Comparison of ENCODE assay signal across 18 mouse cellular contexts in genomic region chr3:103496083-103496482, GRCm38 (mm10).
A peak's percentile ranks its signal among the peaks of the same experiment; 100 is the strongest.
DNase-seq lines count a peak whose midpoint lies in the region; TF ChIP-seq lines count a peak whose summit lies in the region.
"Had no signal": no experiment of that assay in that cellular context is flagged by ENCODE, and none has a peak within 500 bp of the region (broad histone marks: within the 10 kb centered on the region; RNA-seq: fewer than 3 reads in every experiment).

No protein-coding gene starts in this region.

- no peak for DNase-seq in left cerebral cortex, adult 2 months (ENCODE audit: extremely low spot score in 1 of 2, low spot score in 2 of 2)
- no peak for DNase-seq in left cerebral cortex, postnatal 36 days (ENCODE audit: low spot score in 2 of 2)
- peak; percentile 20 for DNase-seq in testis, postnatal 10 days (ENCODE audit: low spot score)
- DNase-seq in testis, postnatal 14 days (ENCODE audit: low spot score): no peak
- DNase-seq in telencephalon, adult 2 months (ENCODE audit: low read depth, low spot score): peak; percentile 24
- DNase-seq in cerebellum, postnatal 14 days: no peak
- DNase-seq: adrenal gland, adult 2 months; adrenal gland, postnatal 14 days; cerebellum, adult 11-12 months; cerebellum, adult 8-10 months; cerebellum, postnatal 10 days; gastrocnemius, postnatal 25 days had no signal

- no peak overlapping the region for H3K4me3 ChIP-seq in left cerebral cortex, adult 2 months
- H3K4me3 ChIP-seq: forebrain, embryonic 10.5 days; forebrain, embryonic 13.5 days; heart, adult 2 months; heart, embryonic 10.5 days; heart, embryonic 13.5 days; hindbrain, embryonic 13.5 days had no signal

- intact Hi-C loops in left cerebral cortex, adult 2 months (cut with DNase I): no loop called here
- intact Hi-C loops in left cerebral cortex, postnatal 36 days (cut with DNase I): no loop called here

- H3K27ac ChIP-seq in left cerebral cortex, adult 2 months: peak overlapping the region; percentile 53; the same call in 1 of the 2 replicates
- H3K27ac ChIP-seq: forebrain, embryonic 10.5 days; forebrain, embryonic 13.5 days; heart, adult 2 months; heart, embryonic 10.5 days; heart, embryonic 13.5 days; hindbrain, embryonic 13.5 days had no signal

- no peak for TF ChIP-seq CTCF in left cerebral cortex, adult 2 months (IDR thresholded peaks at IDR 0.05)

Comparison
In these comparisons a context has a peak if more than half of its experiments do, and no peak if none do; other contexts are left out.
1. DNase-seq: peak in testis, postnatal 10 days (single experiment) and telencephalon, adult 2 months (single experiment); none in left cerebral cortex, adult 2 months (0 of 2), left cerebral cortex, postnatal 36 days (0 of 2), testis, postnatal 14 days (single experiment) and cerebellum, postnatal 14 days (0 of 2).